Mouse (Mus musculus) thymus, adult 2 months (tissue): Measurements from ENCODE around the gene Trim8.

Experiments
- CTCF ChIP-seq: fragments of 200-500 bp; IDR thresholded peaks from 2 replicates; pipeline ENCODE4 v1.5.1; 2012; ENCODE audit warnings: mild to moderate bottlenecking, control low read depth, low read length, moderate library complexity, borderline replicate concordance; ENCODE audit not compliant: control insufficient read depth, poor library complexity, insufficient read depth; ENCODE audit errors: extremely low read depth
- POLR2A ChIP-seq: fragments of 200-500 bp; IDR thresholded peaks from 2 replicates; pipeline ENCODE4 v1.6.1; 2012; ENCODE audit warnings: mild to moderate bottlenecking, low read length, control low read depth, moderate library complexity; ENCODE audit not compliant: control insufficient read depth, poor library complexity, insufficient read depth; ENCODE audit errors: extremely low read depth

DNA sequence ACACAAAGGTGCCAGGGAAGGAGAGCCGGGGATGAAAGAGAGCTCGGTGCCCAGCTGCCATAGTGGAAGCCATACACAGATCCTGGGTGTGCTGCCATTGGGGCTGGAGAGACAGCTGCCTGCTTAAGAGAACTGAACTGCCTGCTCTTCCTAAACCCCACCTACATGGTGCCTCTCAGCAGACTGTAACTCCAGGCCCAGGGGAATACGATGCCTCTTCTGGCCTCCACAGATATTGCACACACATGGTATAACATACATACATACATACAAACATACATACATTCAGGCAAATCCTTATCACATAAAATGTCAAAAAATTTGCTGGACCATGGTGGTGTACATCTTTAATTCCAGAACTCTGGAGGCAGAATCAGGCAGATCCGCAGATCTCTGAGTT lies 38.1 kb upstream of the Trim8 start:
- TF ChIP-seq CTCF (no peak), POLR2A (no peak)
